Mouse (Mus musculus) lung, embryonic 14.5 days (tissue): ENCODE measurements at regions not wholly inside any gene's neighbourhood (a gene's known extent, or its start where the extent isn't known, plus 50 kb on each side); places are given as distances from the start of the nearest gene placed in this dataset.
A peak's percentile ranks its signal among the peaks of the same experiment; 100 is the strongest.

Experiments used
- ATAC-seq: fragments of 200-750 bp; cut with Nextera tagmentation; 2 replicates; pipeline ENCODE4 v1.8.0; 2017; ENCODE audit warnings: mild to moderate bottlenecking, moderate TSS enrichment, moderate library complexity; ENCODE audit not compliant: insufficient read depth
- DNase-seq: peaks from one replicate; pipeline ENCODE4 v3.0.0-alpha.2; 2015
- H3K27ac ChIP-seq: fragments of 300-500 bp; sonication (generic); 2 replicates; pipeline ENCODE4 v1.5.1; 2014; ENCODE audit warnings: low read depth, mild to moderate bottlenecking, moderate library complexity
- H3K27me3 ChIP-seq: fragments of 300-500 bp; sonication (generic); 2 replicates; pipeline ENCODE4 v1.6.1; 2014; ENCODE audit warnings: low read length, control low read depth; ENCODE audit not compliant: insufficient read depth
- H3K36me3 ChIP-seq: fragments of 300-500 bp; sonication (generic); 2 replicates; pipeline ENCODE4 v1.6.1; 2014; ENCODE audit warnings: control low read depth; ENCODE audit not compliant: insufficient read depth
- H3K4me1 ChIP-seq: fragments of 300-500 bp; sonication (generic); 2 replicates; pipeline ENCODE4 v1.6.1; 2014; ENCODE audit warnings: antibody characterized with exemption, control low read depth; ENCODE audit not compliant: insufficient read depth
- H3K4me2 ChIP-seq: fragments of 300-500 bp; sonication (generic); 2 replicates; pipeline ENCODE4 v1.6.1; 2014; ENCODE audit warnings: mild to moderate bottlenecking
- H3K4me3 ChIP-seq: fragments of 300-500 bp; sonication (generic); 2 replicates; pipeline ENCODE4 v1.5.1; 2014; ENCODE audit warnings: low read depth, low read length
- H3K9ac ChIP-seq: fragments of 300-500 bp; sonication (generic); 2 replicates; pipeline ENCODE4 v1.6.1; 2014
- H3K9me3 ChIP-seq: fragments of 300-500 bp; sonication (generic); 2 replicates; pipeline ENCODE4 v1.6.1; 2016; ENCODE audit warnings: low read depth, low read length, control low read depth
- CTCF ChIP-seq: IDR thresholded peaks from 2 replicates; pipeline ENCODE4 v1.5.1; 2016; ENCODE audit warnings: antibody characterized with exemption, low read depth
- WGBS: fragments of 180-500 bp; shearing (Covaris S2); extraction: QIAGEN DNeasy Blood & Tissue Kit; methylation state at CpG from one replicate; pipeline ENCODE4 v1.1.7; 2014; 5-methylcytosine and 5-hydroxymethylcytosine counted together

GRCm38 (mm10) chr12:28922236-28922635 is 170.6 kb downstream of the Eipr1 start:
- no peaks in the 10 kb centered on the region for H3K36me3 ChIP-seq
- H3K9ac ChIP-seq, result no peak overlapping the region
- no peaks in the 10 kb centered on the region for H3K27me3 ChIP-seq
- no peak overlapping the region for H3K4me2 ChIP-seq
- H3K4me1 ChIP-seq, result no peaks in the 10 kb centered on the region
- no peak overlapping the region for H3K4me3 ChIP-seq
- 73% methylated on average over 2 of the region's 2 CpGs for WGBS
- DNase-seq (no peak), ATAC-seq (no peak)
- H3K9me3 ChIP-seq, result no peaks in the 10 kb centered on the region
- H3K27ac ChIP-seq, result no peak overlapping the region
- no peak for TF ChIP-seq CTCF

GRCm38 (mm10) chr12:28925206-28925605 is 173.6 kb downstream of the Eipr1 start:
- Histone ChIP-seq H3K36me3 (no peaks in the 10 kb centered on the region), H3K4me3 (no peak overlapping the region), H3K4me1 (no peaks in the 10 kb centered on the region), H3K4me2 (no peak overlapping the region), H3K27me3 (no peaks in the 10 kb centered on the region), H3K27ac (no peak overlapping the region), H3K9me3 (no peaks in the 10 kb centered on the region), H3K9ac (no peak overlapping the region)
- no peak for TF ChIP-seq CTCF
- ATAC-seq, result no peak
- DNase-seq, result no peak
- WGBS, result 76% methylated on average over 4 of the region's 4 CpGs

GRCm38 (mm10) chr12:28939936-28940335 is 188.3 kb downstream of the Eipr1 start:
- H3K4me3 ChIP-seq, result no peak overlapping the region
- H3K9me3 ChIP-seq, result no peaks in the 10 kb centered on the region
- 47% methylated on average over 7 of the region's 7 CpGs for WGBS
- peak; percentile 54; the same call in 1 of the 2 replicates for ATAC-seq
- H3K9ac ChIP-seq, result no peak overlapping the region
- no peak overlapping the region for H3K4me2 ChIP-seq
- no peaks in the 10 kb centered on the region for H3K36me3 ChIP-seq
- H3K4me1 ChIP-seq, result no peaks in the 10 kb centered on the region
- no peak for TF ChIP-seq CTCF
- H3K27me3 ChIP-seq, result no peaks in the 10 kb centered on the region
- DNase-seq, result peak; percentile 79
- H3K27ac ChIP-seq, result no peak overlapping the region

- ATAC-seq (no peak), DNase-seq (no peak)
- Histone ChIP-seq H3K36me3 (no peaks in the 10 kb centered on the region), H3K4me1 (no peaks in the 10 kb centered on the region), H3K9ac (no peak overlapping the region), H3K9me3 (peaks cover 4% of the 10 kb centered on the region; the same call in 1 of the 2 replicates), H3K27ac (no peak overlapping the region), H3K4me2 (no peak overlapping the region), H3K4me3 (no peak overlapping the region), H3K27me3 (no peaks in the 10 kb centered on the region)
- TF ChIP-seq CTCF, result no peak
- WGBS, result 73% methylated on average over 9 of the region's 9 CpGs
These were observed 197.3 kb downstream of the Eipr1 start for GRCm38 (mm10) chr12:28948889-28949288.

- no peaks in the 10 kb centered on the region for H3K4me1 ChIP-seq
- peaks cover 4% of the 10 kb centered on the region; the same call in 1 of the 2 replicates for H3K9me3 ChIP-seq
- no peak overlapping the region for H3K4me2 ChIP-seq
- no peak overlapping the region for H3K27ac ChIP-seq
- H3K4me3 ChIP-seq, result no peak overlapping the region
- no peak overlapping the region for H3K9ac ChIP-seq
- no peak for ATAC-seq
- no peaks in the 10 kb centered on the region for H3K36me3 ChIP-seq
- WGBS, result 79% methylated on average over 10 of the region's 10 CpGs
- no peak for DNase-seq
- H3K27me3 ChIP-seq, result no peaks in the 10 kb centered on the region
- no peak for TF ChIP-seq CTCF
These were observed 197.7 kb downstream of the Eipr1 start for GRCm38 (mm10) chr12:28949307-28949706.

- Histone ChIP-seq H3K36me3 (no peaks in the 10 kb centered on the region), H3K27me3 (no peaks in the 10 kb centered on the region), H3K4me2 (no peak overlapping the region), H3K9me3 (peaks cover 4% of the 10 kb centered on the region; the same call in 1 of the 2 replicates), H3K27ac (no peak overlapping the region), H3K9ac (no peak overlapping the region), H3K4me1 (no peaks in the 10 kb centered on the region), H3K4me3 (no peak overlapping the region)
- ATAC-seq (no peak), DNase-seq (no peak)
- TF ChIP-seq CTCF, result no peak
- 78% methylated on average over 1 of the region's 1 CpGs for WGBS
These were observed 205.6 kb downstream of the Eipr1 start for GRCm38 (mm10) chr12:28957155-28957554.

GRCm38 (mm10) chr12:28958661-28959060 is 207.1 kb downstream of the Eipr1 start:
- 75% methylated on average over 1 of the region's 1 CpGs for WGBS
- Histone ChIP-seq H3K27me3 (no peaks in the 10 kb centered on the region), H3K27ac (no peak overlapping the region), H3K4me2 (no peak overlapping the region), H3K4me3 (no peak overlapping the region), H3K36me3 (no peaks in the 10 kb centered on the region), H3K9ac (no peak overlapping the region), H3K4me1 (no peaks in the 10 kb centered on the region), H3K9me3 (no peaks in the 10 kb centered on the region)
- no peak for TF ChIP-seq CTCF
- DNase-seq (no peak), ATAC-seq (no peak)
